Mouse (Mus musculus): Measurements from ENCODE around the gene Cerkl. TPM values are rescaled to one million over a fixed set of nuclear protein-coding genes. Genes with fewer than 3 reads are reported as not detected.
A peak's percentile ranks its signal among the peaks of the same experiment; 100 is the strongest.

Cerkl gene
- total and polyA plus RNA-seq, 3 experiments = 3.5 to 7.4 TPM; not detected in 1

GRCm38 (mm10) chr2:79302398-79302797 lies 154.2 kb downstream of the Cerkl start:
- Histone ChIP-seq H3K9me3 (replicated peaks; ENCODE audit: insufficient read depth, low read length) (no peaks in the 10 kb centered on the region), H3K4me1 (ENCODE audit: control insufficient read depth in 1 of 2, insufficient read depth in 2 of 2, low read length in 2 of 2) (no peaks in the 10 kb centered on the region), H3K36me3 (ENCODE audit: control insufficient read depth in 1 of 2, insufficient read depth in 2 of 2, low read length in 2 of 2) (peaks cover 0 to 51% of the 10 kb centered on the region in 2 experiments; a peak in 3 of 4 replicates), H3K27me3 (ENCODE audit: control insufficient read depth in 1 of 2, insufficient read depth in 2 of 2, low read length in 2 of 2) (no peaks in the 10 kb centered on the region), H3K9ac (ENCODE audit: control insufficient read depth, low read depth, low read length, poor library complexity, severe bottlenecking) (no peak overlapping the region), H3K79me2 (ENCODE audit: control insufficient read depth, insufficient read depth, low read length, poor library complexity) (no peaks in the 10 kb centered on the region), H3K4me3 (ENCODE audit: control insufficient read depth in 1 of 2, insufficient read depth in 1 of 2, low read depth in 2 of 2, low read length in 2 of 2) (no peak overlapping the region), H3K27ac (ENCODE audit: control insufficient read depth, low read depth, low read length) (no peak overlapping the region)
- 0 out of 4 replicates have a peak, but pooled peaks of 1 of the 2 experiments have one; percentile 13 for TF ChIP-seq USF2 (IDR thresholded peaks at IDR 0.05; ENCODE audit: borderline replicate concordance in 1 of 2, insufficient read depth in 1 of 2, low read depth in 1 of 2, low read length in 2 of 2)
- no peak for TF ChIP-seq TBP (IDR thresholded peaks at IDR 0.05; ENCODE audit: low read depth, low read length)
- peak; percentile 72; the same call in 1 of the 2 replicates for TF ChIP-seq USF1 (IDR thresholded peaks at IDR 0.05; ENCODE audit: low read depth, low read length)
- DNase-seq (ENCODE audit: low read depth, low spot score) = peak; percentile 30

GRCm38 (mm10) chr2:79292431-79292830 lies 164.2 kb downstream of the Cerkl start:
- Histone ChIP-seq H3K36me3 (ENCODE audit: control insufficient read depth in 1 of 2, insufficient read depth in 2 of 2, low read length in 2 of 2) (peaks cover 0 to 63% of the 10 kb centered on the region in 2 experiments; a peak in 3 of 4 replicates), H3K4me1 (ENCODE audit: control insufficient read depth in 1 of 2, insufficient read depth in 2 of 2, low read length in 2 of 2) (no peaks in the 10 kb centered on the region), H3K27me3 (ENCODE audit: control insufficient read depth in 1 of 2, insufficient read depth in 2 of 2, low read length in 2 of 2) (no peaks in the 10 kb centered on the region), H3K9me3 (replicated peaks; ENCODE audit: insufficient read depth, low read length) (no peaks in the 10 kb centered on the region), H3K9ac (ENCODE audit: control insufficient read depth, low read depth, low read length, poor library complexity, severe bottlenecking) (no peak overlapping the region), H3K4me3 (ENCODE audit: control insufficient read depth in 1 of 2, insufficient read depth in 1 of 2, low read depth in 2 of 2, low read length in 2 of 2) (no peak overlapping the region), H3K27ac (ENCODE audit: control insufficient read depth, low read depth, low read length) (no peak overlapping the region), H3K79me2 (ENCODE audit: control insufficient read depth, insufficient read depth, low read length, poor library complexity) (no peaks in the 10 kb centered on the region)
- TF ChIP-seq MXI1 (IDR thresholded peaks at IDR 0.05; ENCODE audit: low read depth, low read length) = no peak
- no peak for TF ChIP-seq MYC (IDR thresholded peaks at IDR 0.05; ENCODE audit: low read depth, low read length)
- no peak for TF ChIP-seq NRF1 (IDR thresholded peaks at IDR 0.05; ENCODE audit: insufficient read depth, low read depth, low read length, poor library complexity, severe bottlenecking)
- no peak for TF ChIP-seq USF2 (IDR thresholded peaks at IDR 0.05; ENCODE audit: borderline replicate concordance in 1 of 2, insufficient read depth in 1 of 2, low read depth in 1 of 2, low read length in 2 of 2)
- TF ChIP-seq MYB (IDR thresholded peaks at IDR 0.05; ENCODE audit: low read depth, low read length) = no peak
- TF ChIP-seq TAL1 (IDR thresholded peaks at IDR 0.05; ENCODE audit: low read length) = no peak
- no peak for TF ChIP-seq USF1 (IDR thresholded peaks at IDR 0.05; ENCODE audit: low read depth, low read length)
- no peak for TF ChIP-seq MAZ (IDR thresholded peaks at IDR 0.05; ENCODE audit: low read depth, low read length)
- no peak for TF ChIP-seq ETS1 (IDR thresholded peaks at IDR 0.05; ENCODE audit: low read depth, low read length)
- no peak for TF ChIP-seq ZKSCAN1 (IDR thresholded peaks at IDR 0.05; ENCODE audit: low read depth, low read length)
- no peak for TF ChIP-seq EP300 (IDR thresholded peaks at IDR 0.05; ENCODE audit: low read depth in 1 of 2, low read length in 2 of 2)
- TF ChIP-seq POLR2A (IDR thresholded peaks at IDR 0.05; ENCODE audit: control insufficient read depth in 1 of 2, insufficient read depth in 1 of 2, low read depth in 1 of 2, low read length in 2 of 2, poor library complexity in 1 of 2) = no peak
- TF ChIP-seq CHD1 (IDR thresholded peaks at IDR 0.05; ENCODE audit: low read depth, low read length) = no peak
- no peak for TF ChIP-seq SMC3 (IDR thresholded peaks at IDR 0.05; ENCODE audit: low read depth, low read length)
- TF ChIP-seq GABPA (IDR thresholded peaks at IDR 0.05; ENCODE audit: low read depth, low read length) = no peak
- no peak for TF ChIP-seq TBP (IDR thresholded peaks at IDR 0.05; ENCODE audit: low read depth, low read length)
- no peak for TF ChIP-seq CHD2 (IDR thresholded peaks at IDR 0.05; ENCODE audit: low read length)
- TF ChIP-seq E2F4 (IDR thresholded peaks at IDR 0.05; ENCODE audit: borderline replicate concordance, low read depth, low read length) = no peak
- TF ChIP-seq BHLHE40 (IDR thresholded peaks at IDR 0.05; ENCODE audit: borderline replicate concordance, low read depth, low read length) = no peak
- DNase-seq (ENCODE audit: low read depth, low spot score) = no peak
